Mouse (Mus musculus): Measurements from ENCODE around the gene Sit1. TPM values are rescaled to one million over a fixed set of nuclear protein-coding genes. Genes with fewer than 3 reads are reported as not detected.

Sit1 gene
- polyA plus RNA-seq, 1 experiment from 2014 or later, result not detected

DNA sequence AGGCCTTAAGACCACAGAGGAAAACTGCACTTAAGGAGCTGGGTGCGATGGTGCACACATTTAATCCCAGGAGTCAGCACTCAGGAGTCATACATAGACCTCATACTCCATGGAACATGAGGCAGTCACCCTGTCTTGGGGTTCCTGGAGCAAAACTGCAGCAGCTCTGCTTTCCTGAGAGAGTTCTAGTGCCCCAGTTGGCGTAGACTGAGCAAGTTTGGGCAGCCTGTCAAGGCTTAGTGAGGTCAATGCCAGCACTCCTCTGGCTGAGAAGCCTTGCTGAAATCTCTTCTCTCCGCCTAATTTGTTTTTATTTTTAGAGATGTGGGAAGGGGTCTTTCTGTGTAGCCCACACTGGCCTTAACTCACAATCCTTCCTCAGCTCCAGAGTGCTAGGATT lies 35.0 kb downstream of the Sit1 start:
- Histone ChIP-seq H3K9ac (ENCODE audit: low read length) (no peak overlapping the region), H3K4me1 (replicated peaks; ENCODE audit: control insufficient read depth, insufficient read depth) (peaks cover 8% of the 10 kb centered on the region; the same call in 1 of the 2 replicates), H3K9me3 (ENCODE audit: control insufficient read depth, low read length) (no peaks in the 10 kb centered on the region), H3K4me3 (ENCODE audit: low read depth, low read length) (no peak overlapping the region), H3K27ac (replicated peaks) (no peak overlapping the region), H3K27me3 (ENCODE audit: control insufficient read depth, insufficient read depth, low read length) (no peaks in the 10 kb centered on the region), H3K4me2 (replicated peaks; ENCODE audit: low read depth) (no peak overlapping the region), H3K36me3 (ENCODE audit: control insufficient read depth, insufficient read depth, low read length) (peaks cover 20% of the 10 kb centered on the region)
- ATAC-seq (ENCODE audit: low FRiP score, low TSS enrichment) (no peak), DNase-seq (ENCODE audit: low spot score) (no peak)
- TF ChIP-seq CTCF (IDR thresholded peaks at IDR 0.05; ENCODE audit: low read depth) (no peak), EP300 (optimal IDR thresholded peaks at IDR 0.05) (no peak)
- WGBS, result 88% methylated on average over 3 of the region's 3 CpGs

DNA sequence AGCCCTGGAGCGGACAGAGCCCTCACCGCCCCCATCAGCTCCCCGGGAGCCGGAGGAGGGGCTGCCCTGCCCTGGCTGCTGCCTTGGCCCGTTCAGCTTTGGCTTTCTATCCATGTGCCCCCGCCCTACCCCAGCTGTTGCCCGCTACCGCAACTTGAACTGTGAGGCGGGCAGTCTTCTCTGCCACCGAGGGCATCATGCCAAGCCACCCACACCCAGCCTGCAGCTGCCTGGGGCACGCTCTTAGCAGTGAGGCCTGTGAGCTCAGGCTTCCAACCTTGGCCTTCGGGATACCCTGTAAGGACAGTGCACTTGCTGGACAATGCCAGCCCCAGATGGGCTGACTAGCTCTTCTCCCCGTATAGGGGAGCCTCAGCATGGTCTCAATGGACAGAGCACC lies 36.3 kb downstream of the Sit1 start:
- TF ChIP-seq CTCF (IDR thresholded peaks at IDR 0.05; ENCODE audit: low read depth) (no peak), EP300 (optimal IDR thresholded peaks at IDR 0.05) (no peak)
- ATAC-seq (ENCODE audit: low FRiP score, low TSS enrichment) (no peak), DNase-seq (ENCODE audit: low spot score) (peak; percentile 23)
- Histone ChIP-seq H3K4me3 (ENCODE audit: low read depth, low read length) (no peak overlapping the region), H3K4me1 (replicated peaks; ENCODE audit: control insufficient read depth, insufficient read depth) (peaks cover 4% of the 10 kb centered on the region; the same call in 1 of the 2 replicates), H3K9me3 (ENCODE audit: control insufficient read depth, low read length) (no peaks in the 10 kb centered on the region), H3K27me3 (ENCODE audit: control insufficient read depth, insufficient read depth, low read length) (no peaks in the 10 kb centered on the region), H3K9ac (ENCODE audit: low read length) (no peak overlapping the region; the same call in 1 of the 2 replicates), H3K4me2 (replicated peaks; ENCODE audit: low read depth) (no peak overlapping the region), H3K27ac (replicated peaks) (no peak overlapping the region), H3K36me3 (ENCODE audit: control insufficient read depth, insufficient read depth, low read length) (peaks cover 20% of the 10 kb centered on the region)
- WGBS, result 75% methylated on average over 13 of the region's 13 CpGs

DNA sequence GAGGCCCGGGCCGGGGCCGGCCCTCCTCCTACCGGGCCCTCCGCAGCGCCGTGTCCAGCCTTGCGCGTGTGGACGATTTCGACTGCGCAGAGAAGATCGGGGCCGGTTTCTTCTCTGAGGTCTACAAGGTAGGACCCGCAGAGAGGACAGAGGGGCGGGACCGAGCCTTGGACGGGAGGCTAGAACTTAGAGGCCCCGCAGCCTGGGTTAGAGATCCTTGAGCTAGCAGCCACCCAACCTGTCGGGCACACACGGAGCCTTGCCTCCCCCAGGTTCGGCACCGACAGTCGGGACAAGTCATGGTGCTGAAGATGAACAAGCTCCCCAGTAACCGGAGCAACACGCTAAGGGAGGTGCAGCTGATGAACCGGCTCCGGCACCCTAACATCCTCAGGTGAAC lies 40.0 kb downstream of the Sit1 start:
- WGBS, result 2% methylated on average over 17 of the region's 28 CpGs
- peaks cover 4% of the 10 kb centered on the region; the same call in 1 of the 2 replicates for H3K4me1 ChIP-seq (replicated peaks; ENCODE audit: control insufficient read depth, insufficient read depth)
- peak; percentile 0; the same call in 1 of the 2 replicates for ATAC-seq (ENCODE audit: low FRiP score, low TSS enrichment)
- TF ChIP-seq CTCF (IDR thresholded peaks at IDR 0.05; ENCODE audit: low read depth) (no peak), EP300 (optimal IDR thresholded peaks at IDR 0.05) (no peak)
- peak overlapping the region; percentile 96 for H3K27ac ChIP-seq (replicated peaks)
- H3K36me3 ChIP-seq (ENCODE audit: control insufficient read depth, insufficient read depth, low read length), result peaks cover 20% of the 10 kb centered on the region
- H3K27me3 ChIP-seq (ENCODE audit: control insufficient read depth, insufficient read depth, low read length), result no peaks in the 10 kb centered on the region
- H3K4me3 ChIP-seq (ENCODE audit: low read depth, low read length), result peak overlapping the region; percentile 92
- H3K9me3 ChIP-seq (ENCODE audit: control insufficient read depth, low read length), result no peaks in the 10 kb centered on the region
- peak overlapping the region; percentile 92 for H3K4me2 ChIP-seq (replicated peaks; ENCODE audit: low read depth)
- H3K9ac ChIP-seq (ENCODE audit: low read length), result peak overlapping the region; percentile 95
- peak; percentile 52 for DNase-seq (ENCODE audit: low spot score)

DNA sequence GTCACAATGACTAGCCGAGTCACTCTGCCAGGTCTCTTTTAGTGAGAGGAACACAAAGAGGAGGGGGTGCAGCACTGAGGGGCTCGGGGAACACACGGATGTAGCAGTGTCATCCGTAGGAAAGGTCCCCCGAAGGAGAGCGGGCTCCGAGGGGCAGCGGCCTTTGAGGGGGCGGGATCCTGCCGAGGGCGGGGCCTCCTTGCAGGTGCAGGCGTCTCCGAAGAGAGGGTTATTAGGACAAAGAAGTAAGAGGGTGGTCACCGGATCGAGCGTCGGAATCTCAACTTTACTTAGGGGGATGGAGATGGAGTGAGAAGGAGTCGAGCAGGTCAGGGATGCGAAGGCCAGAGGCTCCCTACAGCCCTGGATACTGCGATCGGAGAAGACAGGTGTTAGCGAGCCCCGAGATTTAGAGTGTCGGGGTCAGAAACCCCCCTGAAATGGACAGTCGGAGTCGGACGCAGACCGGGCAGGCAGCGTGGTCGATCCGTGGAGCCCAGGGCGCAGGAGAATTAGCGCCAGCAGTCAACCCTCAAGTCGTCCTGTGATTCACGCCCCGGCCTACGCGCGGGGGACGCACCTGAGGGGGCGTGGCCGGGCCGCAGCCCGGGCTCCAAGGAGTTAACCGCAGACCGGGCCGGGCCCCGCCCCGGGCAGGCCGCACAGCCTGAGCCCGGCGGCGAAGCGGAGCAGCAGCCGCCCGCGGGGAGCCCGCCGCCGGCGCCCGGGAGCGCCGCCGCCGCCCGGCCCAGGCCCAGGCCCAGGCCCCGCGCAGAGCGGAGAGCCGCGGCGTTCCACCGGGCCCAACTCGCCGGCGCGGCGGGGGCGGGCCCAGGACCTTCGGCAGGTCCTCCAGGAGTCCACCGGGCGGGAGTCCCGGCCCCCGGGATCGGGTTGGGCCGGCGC lies 40.8 kb downstream of the Sit1 start:
- Histone ChIP-seq H3K4me3 (ENCODE audit: low read depth, low read length) (peak overlapping the region; percentile 92), H3K36me3 (ENCODE audit: control insufficient read depth, insufficient read depth, low read length) (peaks cover 20% of the 10 kb centered on the region), H3K9ac (ENCODE audit: low read length) (peak overlapping the region; percentile 95), H3K4me2 (replicated peaks; ENCODE audit: low read depth) (peak overlapping the region; percentile 92), H3K27ac (replicated peaks) (peak overlapping the region; percentile 96), H3K9me3 (ENCODE audit: control insufficient read depth, low read length) (no peaks in the 10 kb centered on the region), H3K27me3 (ENCODE audit: control insufficient read depth, insufficient read depth, low read length) (no peaks in the 10 kb centered on the region), H3K4me1 (replicated peaks; ENCODE audit: control insufficient read depth, insufficient read depth) (peaks cover 4% of the 10 kb centered on the region; the same call in 1 of the 2 replicates)
- no peak for TF ChIP-seq EP300 (optimal IDR thresholded peaks at IDR 0.05)
- no peak for TF ChIP-seq CTCF (IDR thresholded peaks at IDR 0.05; ENCODE audit: low read depth)
- ATAC-seq (ENCODE audit: low FRiP score, low TSS enrichment), result peak; percentile 81
- DNase-seq (ENCODE audit: low spot score), result peak; percentile 90
- under 1% methylated on average over 75 of the region's 88 CpGs for WGBS

GRCm38 (mm10) chr4:43442044-43442443 lies 41.5 kb downstream of the Sit1 start:
- peak; percentile 95 for ATAC-seq (ENCODE audit: low FRiP score, low TSS enrichment)
- no peaks in the 10 kb centered on the region for H3K9me3 ChIP-seq (ENCODE audit: control insufficient read depth, low read length)
- WGBS, result under 1% methylated on average over 32 of the region's 33 CpGs

More at GRCm38 (mm10) chr4:43442044-43442443, 41.5 kb downstream of the Sit1 start:
- DNase-seq (ENCODE audit: low spot score), result peak; percentile 99
- no peaks in the 10 kb centered on the region for H3K27me3 ChIP-seq (ENCODE audit: control insufficient read depth, insufficient read depth, low read length)
- H3K4me3 ChIP-seq (ENCODE audit: low read depth, low read length), result peak overlapping the region; percentile 92
- H3K4me2 ChIP-seq (replicated peaks; ENCODE audit: low read depth), result peak overlapping the region; percentile 92
- peak overlapping the region; percentile 96 for H3K27ac ChIP-seq (replicated peaks)
- H3K36me3 ChIP-seq (ENCODE audit: control insufficient read depth, insufficient read depth, low read length), result peaks cover 15% of the 10 kb centered on the region
- TF ChIP-seq CTCF (IDR thresholded peaks at IDR 0.05; ENCODE audit: low read depth) (peak; percentile 97), EP300 (optimal IDR thresholded peaks at IDR 0.05) (no peak)
- peaks cover 4% of the 10 kb centered on the region; the same call in 1 of the 2 replicates for H3K4me1 ChIP-seq (replicated peaks; ENCODE audit: control insufficient read depth, insufficient read depth)
- peak overlapping the region; percentile 95 for H3K9ac ChIP-seq (ENCODE audit: low read length)
